Mouse (Mus musculus): Measurements from ENCODE around the gene Izumo4. TPM values are rescaled to one million over a fixed set of nuclear protein-coding genes. Genes with fewer than 3 reads are reported as not detected.

The Izumo4 gene
- polyA plus RNA-seq, 2 experiments, result 15.9 to 66.1 TPM

DNA sequence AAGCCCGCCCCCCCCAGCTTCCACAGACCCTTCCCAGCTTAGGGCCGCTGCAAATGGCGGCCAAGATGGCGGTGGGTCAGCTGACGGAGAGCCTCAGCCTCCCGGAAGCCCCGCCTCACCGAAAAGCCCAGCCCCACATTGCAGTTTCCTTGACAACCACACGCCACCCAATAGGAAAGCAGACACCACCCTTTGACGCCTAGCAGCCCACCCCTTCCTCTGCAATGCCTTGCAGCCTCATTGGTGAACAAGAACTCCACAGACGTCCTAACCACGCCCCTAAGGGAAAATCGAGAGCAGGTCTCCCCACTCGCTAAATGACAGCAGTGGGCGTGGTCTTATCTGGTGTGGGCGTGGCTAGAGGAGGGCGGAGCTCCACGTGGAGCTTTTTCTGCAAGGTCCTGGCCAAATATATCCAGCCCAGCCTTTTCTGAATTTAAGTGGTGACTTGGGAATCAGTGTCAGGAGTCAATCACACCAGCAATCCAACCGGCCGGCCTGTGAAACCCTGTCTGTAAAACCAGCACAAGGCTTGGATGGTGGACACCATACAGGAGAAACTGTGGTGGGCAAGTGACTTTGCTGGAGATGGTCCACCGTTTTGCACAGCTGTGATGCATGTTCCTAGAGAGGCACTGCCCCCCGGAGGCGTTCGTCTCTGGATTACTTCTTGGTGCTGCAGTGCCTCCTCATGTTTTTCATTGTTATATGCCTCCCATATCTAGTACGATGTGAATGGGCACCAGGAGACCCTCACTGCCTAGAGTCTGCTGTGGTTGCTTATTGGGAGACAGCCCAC, 40.4 kb downstream of the Izumo4 start, which contains the start of gene Ap3d1:
Ap3d1 (minus strand) TSS at position 85 of the 799 bp plus-strand sequence.
- DNase-seq (ENCODE audit: low spot score), result peak; percentile 99
- Histone ChIP-seq H3K36me3 (ENCODE audit: control insufficient read depth, insufficient read depth, low read length) (no peaks in the 10 kb centered on the region), H3K27me3 (ENCODE audit: control insufficient read depth, insufficient read depth, low read length) (no peaks in the 10 kb centered on the region), H3K4me3 (replicated peaks; ENCODE audit: low read length) (peak within 1 kb of the TSS; percentile 100), H3K9me3 (ENCODE audit: control insufficient read depth, low read length) (no peaks in the 10 kb centered on the region), H3K4me1 (ENCODE audit: control insufficient read depth, insufficient read depth, low read length) (peaks cover 18% of the 10 kb centered on the region), H3K9ac (ENCODE audit: low read depth, low read length, severe bottlenecking) (peak within 1 kb of the TSS; percentile 96), H3K27ac (replicated peaks; ENCODE audit: low read depth, low read length) (peak within 1 kb of the TSS; percentile 78), H3K4me2 (replicated peaks; ENCODE audit: low read depth, low read length, severe bottlenecking) (peak within 1 kb of the TSS; percentile 96)
- peak; percentile 100 for ATAC-seq (ENCODE audit: low FRiP score, low read depth)
- WGBS, result 2% methylated on average over 24 of the region's 25 CpGs
- peak; percentile 70; the same call in 1 of the 2 replicates for TF ChIP-seq POLR2A (IDR thresholded peaks at IDR 0.05; ENCODE audit: borderline replicate concordance, extremely low read depth, insufficient read depth, insufficient read length)

DNA sequence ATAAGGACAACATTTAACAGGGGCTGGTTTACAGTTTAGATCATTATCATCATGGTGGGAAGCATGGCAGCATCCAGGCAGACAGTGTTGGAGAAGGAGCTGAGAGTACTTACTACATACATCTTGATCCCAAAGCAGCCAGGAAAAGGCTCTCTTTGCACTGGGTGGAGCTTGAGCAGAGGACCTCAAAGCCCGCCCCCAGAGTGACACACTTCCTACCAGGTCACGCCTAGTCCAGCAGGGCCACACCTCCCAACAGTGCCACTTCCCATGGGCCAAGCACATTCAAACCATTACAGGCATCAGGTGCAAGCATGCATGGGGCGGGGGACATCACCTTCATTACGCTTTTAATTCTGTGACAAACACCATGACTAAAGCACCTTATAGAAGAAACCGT, 42.3 kb downstream of the Izumo4 start:
- no peak for DNase-seq (ENCODE audit: low spot score)
- Histone ChIP-seq H3K27me3 (ENCODE audit: control insufficient read depth, insufficient read depth, low read length) (no peaks in the 10 kb centered on the region), H3K9me3 (ENCODE audit: control insufficient read depth, low read length) (no peaks in the 10 kb centered on the region), H3K4me1 (ENCODE audit: control insufficient read depth, insufficient read depth, low read length) (peaks cover 18% of the 10 kb centered on the region), H3K4me2 (replicated peaks; ENCODE audit: low read depth, low read length, severe bottlenecking) (no peak overlapping the region), H3K27ac (replicated peaks; ENCODE audit: low read depth, low read length) (no peak overlapping the region), H3K36me3 (ENCODE audit: control insufficient read depth, insufficient read depth, low read length) (no peaks in the 10 kb centered on the region), H3K4me3 (replicated peaks; ENCODE audit: low read length) (no peak overlapping the region), H3K9ac (ENCODE audit: low read depth, low read length, severe bottlenecking) (no peak overlapping the region)
- ATAC-seq (ENCODE audit: low FRiP score, low read depth), result no peak
- 26% methylated on average over 5 of the region's 5 CpGs for WGBS
- TF ChIP-seq POLR2A (IDR thresholded peaks at IDR 0.05; ENCODE audit: borderline replicate concordance, extremely low read depth, insufficient read depth, insufficient read length), result no peak

DNA sequence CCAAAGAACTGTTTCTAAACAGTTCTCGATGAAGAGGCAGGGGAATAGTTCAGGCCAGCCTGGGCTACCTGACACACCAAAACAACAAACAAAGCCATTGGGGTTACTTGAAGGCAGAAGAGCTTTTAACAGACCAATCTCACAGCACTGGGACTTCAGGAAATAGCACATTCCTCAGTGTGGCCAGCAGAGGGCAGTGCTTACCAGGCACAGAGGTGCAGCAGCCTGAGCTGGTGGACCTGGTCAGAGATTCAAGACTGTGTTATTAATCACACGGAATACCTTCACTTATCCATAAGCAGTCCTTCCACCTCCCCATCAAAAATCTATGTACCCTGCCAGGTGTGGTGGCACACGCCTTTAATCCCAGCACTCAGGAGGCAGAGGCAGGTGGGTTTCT, 45.4 kb downstream of the Izumo4 start:
- WGBS, result 12% methylated on average over 3 of the region's 3 CpGs
- H3K9ac ChIP-seq (ENCODE audit: low read depth, low read length, severe bottlenecking), result no peak overlapping the region
- H3K36me3 ChIP-seq (ENCODE audit: control insufficient read depth, insufficient read depth, low read length), result no peaks in the 10 kb centered on the region
- H3K4me2 ChIP-seq (replicated peaks; ENCODE audit: low read depth, low read length, severe bottlenecking), result no peak overlapping the region
- peak; percentile 70 for DNase-seq (ENCODE audit: low spot score)
- H3K27ac ChIP-seq (replicated peaks; ENCODE audit: low read depth, low read length), result no peak overlapping the region
- no peak overlapping the region for H3K4me3 ChIP-seq (replicated peaks; ENCODE audit: low read length)
- no peaks in the 10 kb centered on the region for H3K9me3 ChIP-seq (ENCODE audit: control insufficient read depth, low read length)
- peaks cover 3% of the 10 kb centered on the region; the same call in 1 of the 2 replicates for H3K4me1 ChIP-seq (ENCODE audit: control insufficient read depth, insufficient read depth, low read length)
- ATAC-seq (ENCODE audit: low FRiP score, low read depth), result peak; percentile 27; the same call in 1 of the 2 replicates
- no peaks in the 10 kb centered on the region for H3K27me3 ChIP-seq (ENCODE audit: control insufficient read depth, insufficient read depth, low read length)
- no peak for TF ChIP-seq POLR2A (IDR thresholded peaks at IDR 0.05; ENCODE audit: borderline replicate concordance, extremely low read depth, insufficient read depth, insufficient read length)

DNA sequence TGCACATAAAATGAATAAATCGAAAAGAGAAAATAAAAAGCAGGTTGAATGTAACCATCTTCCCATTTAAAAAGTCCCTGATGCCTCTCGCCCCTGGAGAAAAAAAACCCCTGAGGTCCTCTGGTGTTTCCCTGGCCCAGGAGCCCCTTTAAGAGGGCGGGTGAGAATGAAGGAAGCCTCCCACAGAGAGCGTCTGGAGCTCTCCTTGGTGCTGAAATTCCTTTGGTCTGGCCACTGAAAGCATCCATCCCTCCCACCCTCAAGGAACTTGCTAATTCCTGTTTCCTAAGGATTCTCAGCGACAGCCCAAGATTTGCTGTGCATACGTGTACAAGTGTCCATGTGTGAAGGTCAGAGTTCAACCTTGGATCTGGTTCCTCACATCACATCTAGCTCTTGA, 46.6 kb downstream of the Izumo4 start:
- no peak overlapping the region for H3K4me3 ChIP-seq (replicated peaks; ENCODE audit: low read length)
- no peaks in the 10 kb centered on the region for H3K36me3 ChIP-seq (ENCODE audit: control insufficient read depth, insufficient read depth, low read length)
- DNase-seq (ENCODE audit: low spot score) (peak; percentile 90), ATAC-seq (ENCODE audit: low FRiP score, low read depth) (no peak)
- H3K4me2 ChIP-seq (replicated peaks; ENCODE audit: low read depth, low read length, severe bottlenecking), result no peak overlapping the region
- H3K27me3 ChIP-seq (ENCODE audit: control insufficient read depth, insufficient read depth, low read length), result no peaks in the 10 kb centered on the region
- 7% methylated on average over 6 of the region's 6 CpGs for WGBS
- H3K9me3 ChIP-seq (ENCODE audit: control insufficient read depth, low read length), result no peaks in the 10 kb centered on the region
- no peak for TF ChIP-seq POLR2A (IDR thresholded peaks at IDR 0.05; ENCODE audit: borderline replicate concordance, extremely low read depth, insufficient read depth, insufficient read length)
- H3K27ac ChIP-seq (replicated peaks; ENCODE audit: low read depth, low read length), result no peak overlapping the region
- H3K4me1 ChIP-seq (ENCODE audit: control insufficient read depth, insufficient read depth, low read length), result peaks cover 3% of the 10 kb centered on the region; the same call in 1 of the 2 replicates
- H3K9ac ChIP-seq (ENCODE audit: low read depth, low read length, severe bottlenecking), result no peak overlapping the region

DNA sequence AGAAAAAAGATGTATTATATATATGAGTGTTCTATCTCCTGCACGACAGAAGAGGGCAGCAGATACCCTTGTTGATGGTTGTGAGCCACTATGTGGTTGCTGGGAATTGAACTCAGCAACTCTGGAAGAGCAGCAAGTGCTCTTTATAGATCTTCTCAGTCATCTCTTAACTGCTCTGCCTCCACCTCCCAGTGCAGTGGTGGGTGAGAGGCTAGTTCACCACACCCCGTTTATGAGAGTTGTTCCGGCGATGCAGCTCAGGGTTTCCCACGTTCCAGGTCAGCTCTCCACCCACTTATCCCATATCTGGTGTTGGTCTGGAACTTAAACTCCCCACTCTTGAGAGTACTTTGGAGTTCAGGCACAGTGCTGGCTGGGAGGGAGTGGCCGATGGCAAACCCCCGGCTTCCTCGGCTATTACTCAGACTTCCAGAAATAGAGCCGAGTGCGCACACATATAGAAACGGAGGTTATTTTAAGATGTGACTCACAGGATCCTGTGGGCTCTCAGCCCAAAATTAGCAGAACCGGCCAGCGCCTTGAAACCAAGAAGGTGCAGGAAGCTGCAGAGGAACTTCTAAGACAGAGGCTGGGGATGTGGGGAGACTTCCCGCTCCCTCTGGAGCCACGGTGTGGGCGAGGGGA, 49.3 kb downstream of the Izumo4 start:
- no peaks in the 10 kb centered on the region for H3K9me3 ChIP-seq (ENCODE audit: control insufficient read depth, low read length)
- no peaks in the 10 kb centered on the region for H3K27me3 ChIP-seq (ENCODE audit: control insufficient read depth, insufficient read depth, low read length)
- H3K27ac ChIP-seq (replicated peaks; ENCODE audit: low read depth, low read length), result 0 out of 2 replicates have a peak overlapping the region, but pooled peaks have one; percentile 2
- peaks cover 6% of the 10 kb centered on the region for H3K4me1 ChIP-seq (ENCODE audit: control insufficient read depth, insufficient read depth, low read length)
- ATAC-seq (ENCODE audit: low FRiP score, low read depth), result no peak
- H3K36me3 ChIP-seq (ENCODE audit: control insufficient read depth, insufficient read depth, low read length), result no peaks in the 10 kb centered on the region
- no peak for TF ChIP-seq POLR2A (IDR thresholded peaks at IDR 0.05; ENCODE audit: borderline replicate concordance, extremely low read depth, insufficient read depth, insufficient read length)
- no peak overlapping the region for H3K9ac ChIP-seq (ENCODE audit: low read depth, low read length, severe bottlenecking)
- DNase-seq (ENCODE audit: low spot score), result peak; percentile 44
- peak overlapping the region; percentile 41 for H3K4me2 ChIP-seq (replicated peaks; ENCODE audit: low read depth, low read length, severe bottlenecking)
- H3K4me3 ChIP-seq (replicated peaks; ENCODE audit: low read length), result peak overlapping the region; percentile 13; the same call in 1 of the 2 replicates
- 8% methylated on average over 16 of the region's 16 CpGs for WGBS
